Mouse (Mus musculus) testis, adult 2 months (tissue): Measurements from ENCODE around the gene Gpr12.

Experiments used
- CTCF ChIP-seq: fragments of 200-500 bp; IDR thresholded peaks from 2 replicates; pipeline ENCODE4 v1.5.1; 2012; ENCODE audit warnings: low read depth, mild to moderate bottlenecking, inconsistent platforms, low read length, moderate library complexity; ENCODE audit not compliant: control insufficient read depth, insufficient read depth, insufficient replicate concordance
- POLR2A ChIP-seq: fragments of 200-500 bp; IDR thresholded peaks from 2 replicates; pipeline ENCODE4 v1.6.1; 2012; ENCODE audit warnings: low read depth, mild to moderate bottlenecking, inconsistent platforms, low read length, moderate library complexity; ENCODE audit not compliant: control insufficient read depth

DNA sequence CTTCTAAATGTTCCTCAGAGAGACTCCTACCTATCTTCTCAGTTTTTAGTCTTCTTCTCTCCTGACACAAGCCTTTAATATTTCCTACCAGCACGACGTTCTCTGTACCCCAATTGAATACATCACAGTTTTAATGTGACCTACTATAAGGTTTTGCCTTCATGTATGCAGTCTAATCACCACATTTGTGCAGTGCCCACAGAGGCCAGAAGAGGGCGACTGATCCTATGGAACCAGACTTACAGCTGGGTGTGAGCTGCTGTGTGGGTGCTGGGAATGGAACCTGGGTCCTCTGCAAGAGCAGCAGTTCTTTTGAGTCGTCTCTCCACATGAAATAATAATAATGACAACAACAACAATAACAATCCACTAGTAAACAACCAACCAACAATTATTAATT, 18.0 kb downstream of the Gpr12 start:
- TF ChIP-seq CTCF (peak; percentile 36; the same call in 1 of the 2 replicates), POLR2A (no peak)
